Mouse (Mus musculus) CD4-positive, CD25-positive, alpha-beta regulatory T cell, adult 2 months (primary cell): ENCODE results near the gene Cd1d1.

Experiments
- DNase-seq: peaks from one replicate; pipeline ENCODE4 v3.0.0-alpha.2; 2012; ENCODE audit warnings: low read depth, low spot score

Cd1d1 gene

GRCm38 (mm10) chr3:86961395-86961669, 37.9 kb downstream of the Cd1d1 start:
- peak; percentile 37 for DNase-seq

GRCm38 (mm10) chr3:86960656-86961394, 38.4 kb downstream of the Cd1d1 start:
- peak; percentile 57 for DNase-seq

- no peak for DNase-seq
Observed at GRCm38 (mm10) chr3:86959088-86959487, 40.2 kb downstream of the Cd1d1 start.

GRCm38 (mm10) chr3:86955376-86955775, 43.9 kb downstream of the Cd1d1 start:
- no peak for DNase-seq

- no peak for DNase-seq
Observed at GRCm38 (mm10) chr3:86954521-86954920, 44.7 kb downstream of the Cd1d1 start.

- DNase-seq: peak; percentile 13
Observed at GRCm38 (mm10) chr3:86953819-86954218, 45.4 kb downstream of the Cd1d1 start.

- no peak for DNase-seq
Observed at GRCm38 (mm10) chr3:86950652-86951051, 48.6 kb downstream of the Cd1d1 start.
